Mouse (Mus musculus) heart, embryonic 15.5 days (tissue): Measurements from ENCODE around the gene Nipsnap3a. TPM values are rescaled to one million over a fixed set of nuclear protein-coding genes. Genes with fewer than 3 reads are reported as not detected.

Source experiments
- ATAC-seq: fragments of 200-750 bp; cut with Nextera tagmentation; replicated peaks from 2 replicates; pipeline ENCODE4 v1.8.0; 2017; ENCODE audit warnings: low read depth, moderate TSS enrichment; ENCODE audit not compliant: insufficient number of reproducible peaks, insufficient read depth, low FRiP score
- H3K27ac ChIP-seq: fragments of 300-500 bp; sonication (generic); 2 replicates; pipeline ENCODE4 v1.5.1; 2015; ENCODE audit warnings: mild to moderate bottlenecking, inconsistent platforms
- H3K27me3 ChIP-seq: fragments of 300-500 bp; sonication (generic); 2 replicates; pipeline ENCODE4 v1.6.1; 2015; ENCODE audit warnings: inconsistent platforms
- H3K36me3 ChIP-seq: fragments of 300-500 bp; sonication (generic); 2 replicates; pipeline ENCODE4 v1.6.1; 2015; ENCODE audit warnings: mild to moderate bottlenecking, inconsistent platforms
- H3K4me1 ChIP-seq: fragments of 300-500 bp; sonication (generic); replicated peaks from 2 replicates; pipeline ENCODE4 v1.6.1; 2015; ENCODE audit warnings: inconsistent platforms
- H3K4me2 ChIP-seq: fragments of 300-500 bp; sonication (generic); 2 replicates; pipeline ENCODE4 v1.6.1; 2015; ENCODE audit warnings: inconsistent platforms, mild to moderate bottlenecking, moderate library complexity
- H3K4me3 ChIP-seq: fragments of 300-500 bp; sonication (generic); 2 replicates; pipeline ENCODE4 v1.5.1; 2015; ENCODE audit warnings: mild to moderate bottlenecking, inconsistent platforms
- H3K9ac ChIP-seq: fragments of 300-500 bp; sonication (generic); 2 replicates; pipeline ENCODE4 v1.6.1; 2015; ENCODE audit warnings: mild to moderate bottlenecking, inconsistent platforms
- H3K9me3 ChIP-seq: fragments of 300-500 bp; sonication (generic); replicated peaks from 2 replicates; pipeline ENCODE4 v1.6.1; 2016; ENCODE audit warnings: inconsistent platforms
- WGBS: fragments of 180-500 bp; shearing (Covaris S2); methylation state at CpG from one replicate; pipeline ENCODE4 v1.1.7; 2015; ENCODE audit warnings: mixed read lengths; 5-methylcytosine and 5-hydroxymethylcytosine counted together
- polyA plus RNA-seq: library from polyadenylated mRNA; unstranded; fragments of >200 nt; fragmentation: Nextera tagmentation; extraction: Ambion mirVana; gene quantifications from 2 replicates; pipeline ENCODE4 v1.2.1, GENCODE M21; 2015

Gene Nipsnap3a
- polyA plus RNA-seq = not detected in 2 replicates

DNA sequence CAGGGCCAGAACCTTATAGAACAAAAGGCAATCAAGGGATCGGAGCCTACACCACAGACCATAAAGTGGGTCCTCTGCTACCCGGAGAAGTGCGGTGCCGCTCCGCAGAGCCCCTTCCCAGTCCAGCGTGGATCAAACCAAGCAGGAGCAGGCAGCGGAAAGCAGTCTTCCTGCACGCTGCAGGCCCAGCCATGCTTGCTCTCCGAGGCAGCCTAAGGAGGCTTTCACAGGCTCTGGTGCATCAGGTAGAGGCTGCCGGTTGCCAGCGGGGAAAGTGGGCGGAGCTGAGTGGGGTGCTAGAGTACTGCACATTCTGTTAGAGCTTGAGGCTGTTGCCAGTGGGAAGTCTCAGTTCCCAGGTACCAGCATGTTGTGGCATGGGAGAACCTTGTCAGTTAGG, at the start of gene Nipsnap3a:
Gene Nipsnap3a, plus strand, starts transcription at position 25 of the 400 bp plus-strand sequence.
- Histone ChIP-seq H3K36me3 (no peaks in the 10 kb centered on the region), H3K27ac (no peak within 1 kb of the TSS), H3K4me2 (peak within 1 kb of the TSS; percentile 55), H3K9me3 (no peaks in the 10 kb centered on the region), H3K27me3 (no peaks in the 10 kb centered on the region), H3K4me3 (peak within 1 kb of the TSS; percentile 20; the same call in 1 of the 2 replicates), H3K4me1 (peaks cover 4% of the 10 kb centered on the region; the same call in 1 of the 2 replicates), H3K9ac (no peak within 1 kb of the TSS)
- 24% methylated on average over 12 of the region's 12 CpGs for WGBS
- no peak for ATAC-seq

DNA sequence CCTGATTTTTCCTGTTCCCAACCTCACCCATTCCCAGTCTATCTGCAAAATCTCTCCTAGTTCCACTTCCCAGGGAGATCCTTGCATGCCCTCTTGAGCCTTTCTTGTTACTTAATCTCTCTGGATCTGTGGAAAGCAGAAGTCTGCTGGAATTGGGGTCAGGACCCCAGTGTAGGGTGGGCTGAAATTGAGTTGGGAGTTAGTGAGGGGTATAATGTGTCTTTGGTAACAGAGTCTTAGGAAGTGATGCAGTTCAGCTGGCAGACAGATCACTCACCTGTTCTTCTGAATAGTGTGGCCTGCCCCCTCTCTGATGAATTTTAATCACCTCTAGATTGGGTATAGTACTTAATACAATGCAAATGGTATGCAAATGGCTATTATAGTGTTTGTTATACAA, 42.4 kb upstream of the Nipsnap3a start:
- no peaks in the 10 kb centered on the region for H3K9me3 ChIP-seq

DNA sequence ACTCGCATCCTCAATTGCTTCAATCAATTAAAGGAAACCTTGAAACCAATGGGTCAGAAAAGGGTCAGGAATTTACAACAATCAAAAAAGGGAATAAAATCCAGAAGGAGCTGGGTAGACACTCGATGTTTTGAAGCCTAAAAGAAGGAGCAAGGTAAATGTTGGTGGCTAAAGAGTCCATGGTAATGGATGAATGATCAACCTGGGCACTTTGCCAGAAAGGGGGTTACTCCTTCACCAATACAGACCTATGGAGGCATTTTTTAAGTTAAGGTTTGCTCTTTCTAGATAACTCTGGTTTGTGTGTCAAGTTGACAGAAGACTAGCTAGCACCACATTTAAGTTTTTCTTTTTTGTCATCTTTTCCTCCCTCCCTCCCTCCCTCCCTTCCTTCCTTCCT, 40.1 kb upstream of the Nipsnap3a start:
- ATAC-seq = no peak
- H3K36me3 ChIP-seq = no peaks in the 10 kb centered on the region
- WGBS = 70% methylated on average over 2 of the region's 2 CpGs
- no peak overlapping the region for H3K9ac ChIP-seq
- no peaks in the 10 kb centered on the region for H3K27me3 ChIP-seq
- H3K4me2 ChIP-seq = no peak overlapping the region
- no peak overlapping the region for H3K27ac ChIP-seq
- H3K9me3 ChIP-seq = no peaks in the 10 kb centered on the region
- no peaks in the 10 kb centered on the region for H3K4me1 ChIP-seq
- no peak overlapping the region for H3K4me3 ChIP-seq

More for the DNA sequence above, 42.4 kb upstream of the Nipsnap3a start:
- H3K9ac ChIP-seq = no peak overlapping the region
- no peak overlapping the region for H3K4me3 ChIP-seq
- H3K4me1 ChIP-seq = no peaks in the 10 kb centered on the region
- no peak overlapping the region for H3K27ac ChIP-seq
- no peaks in the 10 kb centered on the region for H3K36me3 ChIP-seq
- H3K4me2 ChIP-seq = no peak overlapping the region
- no peak for ATAC-seq
- no peaks in the 10 kb centered on the region for H3K27me3 ChIP-seq

DNA sequence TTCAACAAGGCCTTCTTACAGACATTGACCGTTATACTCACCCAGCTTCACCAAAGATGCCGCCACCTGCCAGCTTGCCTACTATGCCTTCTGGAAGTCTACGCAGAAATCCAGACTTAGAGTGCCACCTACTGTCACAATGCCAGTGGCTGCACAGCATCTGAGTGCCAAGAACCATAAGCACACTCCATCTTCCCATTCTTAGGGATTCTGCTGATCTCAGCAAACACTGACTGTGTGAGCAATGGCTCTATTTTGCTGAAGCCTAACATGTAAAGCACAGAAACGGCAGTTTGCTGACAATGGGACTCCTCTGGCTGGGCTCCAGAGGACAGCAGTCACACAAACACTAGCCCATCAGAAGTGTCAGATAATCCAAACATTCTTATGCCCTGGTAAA, 30.4 kb upstream of the Nipsnap3a start:
- no peaks in the 10 kb centered on the region for H3K27me3 ChIP-seq
- WGBS = 33% methylated on average over 4 of the region's 4 CpGs
- no peaks in the 10 kb centered on the region for H3K9me3 ChIP-seq
- H3K4me1 ChIP-seq = no peaks in the 10 kb centered on the region
- no peak overlapping the region for H3K4me3 ChIP-seq
- H3K9ac ChIP-seq = no peak overlapping the region
- H3K36me3 ChIP-seq = no peaks in the 10 kb centered on the region
- H3K4me2 ChIP-seq = no peak overlapping the region
- no peak for ATAC-seq
- no peak overlapping the region for H3K27ac ChIP-seq

DNA sequence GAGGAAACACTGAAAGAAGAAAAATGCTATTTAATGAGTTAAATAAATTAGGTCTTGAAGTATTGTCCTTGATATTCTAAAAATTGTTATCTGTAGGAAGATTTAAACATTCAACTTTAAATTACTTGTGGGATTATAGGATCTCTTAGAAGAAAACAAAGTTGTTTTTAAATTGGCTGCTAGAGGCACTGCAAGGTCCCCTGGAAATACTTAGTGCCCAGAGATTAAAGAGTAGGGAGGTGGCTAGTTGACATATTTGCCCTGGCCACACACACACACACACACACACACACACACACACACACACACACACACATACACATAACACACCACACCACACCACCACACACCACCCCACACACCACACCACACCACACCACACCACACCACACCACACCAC, 24.8 kb upstream of the Nipsnap3a start, which contains the start of gene Olfr270:
Gene Olfr270, plus strand, starts transcription at position 301 of the 400 bp plus-strand sequence.
- no peak within 1 kb of the TSS for H3K4me2 ChIP-seq
- no peaks in the 10 kb centered on the region for H3K4me1 ChIP-seq
- no peaks in the 10 kb centered on the region for H3K36me3 ChIP-seq
- H3K9me3 ChIP-seq = no peaks in the 10 kb centered on the region
- no peak within 1 kb of the TSS for H3K9ac ChIP-seq
- no peak for ATAC-seq
- no peak within 1 kb of the TSS for H3K4me3 ChIP-seq
- H3K27ac ChIP-seq = no peak within 1 kb of the TSS
- no peaks in the 10 kb centered on the region for H3K27me3 ChIP-seq

DNA sequence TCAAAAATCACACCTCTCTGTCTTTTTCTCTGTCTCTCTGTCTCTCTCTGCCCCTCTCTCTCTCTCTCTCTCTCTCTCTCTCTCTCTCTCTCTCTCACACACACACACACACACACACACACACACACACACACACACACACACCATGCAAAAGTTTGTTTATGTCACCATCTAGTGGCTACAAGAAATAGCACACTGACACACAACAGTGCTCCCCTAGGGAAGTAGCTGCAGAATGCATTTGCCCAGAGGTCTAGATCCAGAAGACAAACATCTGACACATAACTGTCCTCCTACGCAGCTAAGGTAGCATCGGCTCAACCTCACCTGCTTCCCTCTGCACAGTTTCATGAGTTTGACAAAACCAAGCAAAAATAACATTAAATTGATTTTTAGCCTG, 3.9 kb upstream of the Nipsnap3a start:
- Histone ChIP-seq H3K4me3 (no peak overlapping the region), H3K4me1 (peaks cover 4% of the 10 kb centered on the region; the same call in 1 of the 2 replicates), H3K4me2 (no peak overlapping the region), H3K9ac (no peak overlapping the region), H3K27ac (no peak overlapping the region), H3K9me3 (no peaks in the 10 kb centered on the region), H3K36me3 (no peaks in the 10 kb centered on the region), H3K27me3 (no peaks in the 10 kb centered on the region)
- ATAC-seq = no peak
- 61% methylated on average over 2 of the region's 2 CpGs for WGBS

DNA sequence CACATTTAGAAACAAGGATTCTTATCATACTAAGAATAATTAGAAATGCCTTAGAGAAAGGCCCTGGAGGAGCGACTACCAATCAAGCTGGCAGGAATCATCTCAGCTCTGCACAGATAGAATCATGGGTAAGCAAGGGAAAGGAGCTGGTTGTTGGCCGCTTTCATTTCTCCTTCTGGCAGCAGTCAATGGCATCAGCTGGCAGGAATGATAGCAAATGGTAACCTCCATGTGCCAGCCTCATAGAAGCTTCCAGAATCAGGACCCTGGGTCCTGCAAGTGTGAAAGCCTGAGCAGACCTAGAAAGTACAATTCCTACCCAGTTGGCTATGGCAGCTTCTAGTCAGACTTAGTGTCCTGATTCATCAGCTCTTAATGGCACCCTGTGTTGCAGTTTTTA, 2.8 kb upstream of the Nipsnap3a start:
- no peak overlapping the region for H3K4me2 ChIP-seq
- no peak overlapping the region for H3K4me3 ChIP-seq
- 86% methylated on average over 2 of the region's 2 CpGs for WGBS
- H3K9me3 ChIP-seq = no peaks in the 10 kb centered on the region
- no peaks in the 10 kb centered on the region for H3K36me3 ChIP-seq
- peaks cover 4% of the 10 kb centered on the region; the same call in 1 of the 2 replicates for H3K4me1 ChIP-seq
- ATAC-seq = no peak
- no peaks in the 10 kb centered on the region for H3K27me3 ChIP-seq
- no peak overlapping the region for H3K9ac ChIP-seq
- H3K27ac ChIP-seq = no peak overlapping the region

DNA sequence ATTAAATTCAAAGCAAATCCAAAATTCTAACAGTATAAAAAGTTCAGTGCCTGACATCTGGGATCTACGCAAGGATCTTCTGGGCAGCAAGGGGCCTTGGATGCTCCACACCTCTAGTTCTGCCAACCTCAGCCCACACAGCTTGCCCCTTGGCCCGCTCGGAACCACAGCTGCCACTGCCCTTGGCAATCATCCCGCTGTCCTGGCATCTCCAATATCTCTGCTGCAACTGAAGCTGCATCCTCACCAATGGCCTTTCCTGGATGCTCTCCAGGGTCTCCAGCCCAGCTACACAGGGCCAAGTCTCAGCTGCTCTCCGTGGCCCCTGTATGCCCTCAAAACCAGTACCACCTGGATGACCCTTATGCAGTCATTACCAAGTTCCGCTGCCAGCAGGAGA, 10.4 kb downstream of the Nipsnap3a start:
- Histone ChIP-seq H3K27ac (no peak overlapping the region), H3K4me1 (no peaks in the 10 kb centered on the region), H3K9ac (no peak overlapping the region), H3K4me2 (no peak overlapping the region), H3K4me3 (no peak overlapping the region), H3K9me3 (no peaks in the 10 kb centered on the region), H3K36me3 (no peaks in the 10 kb centered on the region), H3K27me3 (no peaks in the 10 kb centered on the region)
- 90% methylated on average over 6 of the region's 6 CpGs for WGBS
- ATAC-seq = no peak

DNA sequence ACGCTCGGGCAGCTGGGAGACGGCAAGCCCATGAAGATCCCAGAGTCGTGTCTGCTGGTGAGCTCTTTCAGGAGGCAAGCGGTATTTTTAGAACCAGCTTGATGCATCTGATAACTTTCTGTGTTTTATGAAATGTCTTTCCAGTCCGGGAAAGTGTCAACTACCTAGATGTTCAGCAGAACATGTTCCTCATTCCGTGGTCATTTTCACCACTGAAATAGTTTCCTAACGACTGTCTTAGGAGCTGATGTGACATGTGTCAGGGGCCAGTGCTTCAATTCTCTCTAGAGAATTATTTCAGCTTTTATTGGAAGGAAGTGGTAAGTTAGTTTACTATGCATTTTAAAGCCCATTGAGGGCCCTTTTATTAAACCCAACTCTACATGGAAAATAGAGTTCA, 11.1 kb downstream of the Nipsnap3a start:
- WGBS = 38% methylated on average over 8 of the region's 8 CpGs
- Histone ChIP-seq H3K4me2 (peak overlapping the region; percentile 15; the same call in 1 of the 2 replicates), H3K36me3 (no peaks in the 10 kb centered on the region), H3K9ac (no peak overlapping the region), H3K4me1 (no peaks in the 10 kb centered on the region), H3K4me3 (no peak overlapping the region), H3K27ac (no peak overlapping the region), H3K9me3 (no peaks in the 10 kb centered on the region), H3K27me3 (no peaks in the 10 kb centered on the region)
- ATAC-seq = no peak

DNA sequence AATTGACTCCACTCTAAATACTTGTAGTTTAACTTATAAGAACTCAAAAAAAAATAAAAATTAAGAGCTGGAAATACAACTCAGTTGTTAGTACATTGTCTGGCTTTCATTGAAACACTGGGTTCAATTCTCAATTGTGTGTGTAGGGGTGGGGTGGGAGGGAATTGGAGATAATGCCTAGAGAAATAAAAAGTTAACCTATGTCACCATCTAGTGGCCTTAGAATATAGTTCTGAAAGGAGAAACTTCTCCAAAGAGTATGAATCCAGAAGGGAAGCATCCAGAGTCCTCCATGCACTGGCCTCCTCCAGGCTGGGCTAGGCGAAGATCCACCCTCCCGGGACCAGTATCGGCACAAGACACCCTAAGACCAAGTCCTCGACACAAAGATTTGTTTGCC, 20.1 kb downstream of the Nipsnap3a start:
- no peak overlapping the region for H3K4me3 ChIP-seq
- peaks cover 8% of the 10 kb centered on the region for H3K4me1 ChIP-seq
- 72% methylated on average over 4 of the region's 4 CpGs for WGBS
- H3K9ac ChIP-seq = no peak overlapping the region
- H3K27ac ChIP-seq = no peak overlapping the region
- no peaks in the 10 kb centered on the region for H3K9me3 ChIP-seq
- no peaks in the 10 kb centered on the region for H3K27me3 ChIP-seq
- no peak for ATAC-seq
- H3K36me3 ChIP-seq = no peaks in the 10 kb centered on the region
- no peak overlapping the region for H3K4me2 ChIP-seq

DNA sequence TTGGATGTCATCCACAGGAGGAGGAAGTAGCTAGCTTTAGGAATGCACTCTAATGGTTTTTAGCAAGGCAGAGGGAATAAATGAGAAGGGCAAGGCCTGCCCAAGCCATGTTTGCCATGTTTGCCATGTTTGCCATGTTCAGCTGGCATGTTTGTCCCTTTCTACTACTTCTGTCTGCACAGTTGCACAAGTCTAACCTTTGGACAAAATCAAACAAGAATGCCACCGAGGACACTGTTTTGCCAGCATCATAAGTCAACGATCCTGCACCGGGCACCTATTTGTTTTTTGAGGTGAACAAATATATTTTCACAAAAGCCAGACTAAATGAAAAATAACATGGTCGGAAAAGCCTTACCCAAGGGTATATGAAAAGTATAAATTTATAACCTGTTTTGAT, 20.8 kb downstream of the Nipsnap3a start:
- H3K9ac ChIP-seq = no peak overlapping the region
- H3K4me3 ChIP-seq = no peak overlapping the region
- H3K27me3 ChIP-seq = no peaks in the 10 kb centered on the region
- 87% methylated on average over 4 of the region's 4 CpGs for WGBS
- ATAC-seq = no peak
- H3K4me2 ChIP-seq = no peak overlapping the region
- peaks cover 8% of the 10 kb centered on the region for H3K4me1 ChIP-seq
- no peaks in the 10 kb centered on the region for H3K9me3 ChIP-seq
- 0 out of 2 replicates have a peak, but pooled peaks cover under 1% of the 10 kb centered on the region for H3K36me3 ChIP-seq
- H3K27ac ChIP-seq = no peak overlapping the region

DNA sequence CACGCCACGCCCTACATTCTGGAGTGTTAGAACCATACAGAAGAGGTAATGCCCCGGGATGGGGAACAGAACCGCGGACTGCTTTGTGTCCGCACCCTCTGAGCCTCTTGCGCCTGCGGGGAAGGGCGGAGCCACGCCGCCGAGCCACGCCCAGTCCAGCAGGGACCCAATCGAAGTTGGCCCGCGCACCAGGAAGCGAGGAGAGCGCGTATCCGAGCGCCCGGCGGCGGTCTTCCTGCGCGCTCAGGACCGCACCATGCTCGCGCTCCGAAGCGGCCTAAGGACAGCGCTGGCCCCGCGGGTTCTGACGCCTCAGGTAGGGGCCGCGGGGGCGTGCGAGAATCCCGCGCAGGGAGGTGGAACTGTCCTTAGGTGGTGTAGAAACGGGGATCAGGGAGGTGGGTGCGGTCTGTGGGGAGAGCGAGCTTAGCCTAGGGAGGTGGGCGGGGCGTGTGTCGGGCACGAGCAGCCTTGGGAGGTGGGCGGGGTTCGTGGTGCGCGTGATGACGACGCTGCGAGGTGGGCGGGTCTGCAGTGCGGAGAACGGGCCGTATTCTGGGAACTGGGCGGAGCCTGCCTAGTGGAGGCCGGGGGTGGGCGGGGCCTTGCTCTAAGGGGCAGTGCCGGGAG, 22.8 kb downstream of the Nipsnap3a start, which contains the start of gene Nipsnap3b:
Gene Nipsnap3b, plus strand, starts transcription at position 149 of the 630 bp plus-strand sequence.
- H3K36me3 ChIP-seq = peaks cover 18% of the 10 kb centered on the region
- peak within 1 kb of the TSS; percentile 63 for H3K4me2 ChIP-seq
- WGBS = under 1% methylated on average over 63 of the region's 63 CpGs
- H3K27me3 ChIP-seq = no peaks in the 10 kb centered on the region
- peaks cover 8% of the 10 kb centered on the region for H3K4me1 ChIP-seq
- peak within 1 kb of the TSS; percentile 86 for H3K4me3 ChIP-seq
- H3K27ac ChIP-seq = peak within 1 kb of the TSS; percentile 88
- H3K9ac ChIP-seq = peak within 1 kb of the TSS; percentile 75
- ATAC-seq = peak; percentile 95
- H3K9me3 ChIP-seq = peaks cover 4% of the 10 kb centered on the region; the same call in 1 of the 2 replicates
